Comparison of ENCODE assay signal across 24 mouse cellular contexts in genomic region chr9:17466379-17466778, GRCm38 (mm10).
A peak's percentile ranks its signal among the peaks of the same experiment; 100 is the strongest.
DNase-seq lines count a peak whose midpoint lies in the region; ATAC-seq and TF ChIP-seq lines count a peak whose summit lies in the region.
"Had no signal": no experiment of that assay in that cellular context is flagged by ENCODE, and none has a peak within 500 bp of the region (broad histone marks: within the 10 kb centered on the region; RNA-seq: fewer than 3 reads in every experiment).

No protein-coding gene starts in this region.

- no peaks in the 10 kb centered on the region for H3K27me3 ChIP-seq in embryonic facial prominence, embryonic 14.5 days (replicated peaks; ENCODE audit: control insufficient read depth, insufficient read depth, low read length)
- H3K27me3 ChIP-seq in embryonic facial prominence, embryonic 10.5 days (replicated peaks; ENCODE audit: low read depth, poor library complexity, severe bottlenecking) = no peaks in the 10 kb centered on the region
- no peaks in the 10 kb centered on the region for H3K27me3 ChIP-seq in myocyte (ENCODE audit: control insufficient read depth, insufficient read depth, insufficient read length)
- H3K27me3 ChIP-seq: embryonic facial prominence, embryonic 12.5 days; embryonic facial prominence, embryonic 15.5 days; forebrain, embryonic 12.5 days; Patski had no signal

- no peak overlapping the region for H3K4me2 ChIP-seq in embryonic facial prominence, embryonic 14.5 days (ENCODE audit: low read depth, low read length)
- H3K4me2 ChIP-seq in myocyte (ENCODE audit: low read depth) = peak overlapping the region; percentile 18
- H3K4me2 ChIP-seq: embryonic facial prominence, embryonic 12.5 days; embryonic facial prominence, embryonic 15.5 days; forebrain, embryonic 12.5 days had no signal

- no peak for TF ChIP-seq POLR2A in embryonic fibroblast, embryonic 13.5 days (IDR thresholded peaks at IDR 0.05; ENCODE audit: low read depth, low read length)
- TF ChIP-seq POLR2A in myocyte (IDR thresholded peaks at IDR 0.05; ENCODE audit: insufficient read length, low read depth) = no peak

- ATAC-seq in embryonic facial prominence, embryonic 14.5 days (ENCODE audit: low read depth) = no peak
- ATAC-seq: activated CD4-positive, CD25-positive, alpha-beta regulatory T cell, adult 4 months; forebrain, embryonic 14.5 days; forebrain, embryonic 16.5 days; Patski had no signal

- 69% methylated on average over 2 of the region's 2 CpGs for WGBS in embryonic facial prominence, embryonic 14.5 days
- WGBS in embryonic facial prominence, embryonic 10.5 days = 84% methylated on average over 2 of the region's 2 CpGs

- H3K36me3 ChIP-seq in embryonic facial prominence, embryonic 14.5 days (ENCODE audit: control insufficient read depth, insufficient read depth, low read length) = no peaks in the 10 kb centered on the region
- no peaks in the 10 kb centered on the region for H3K36me3 ChIP-seq in embryonic facial prominence, embryonic 10.5 days (replicated peaks)
- no peaks in the 10 kb centered on the region for H3K36me3 ChIP-seq in myocyte (ENCODE audit: control insufficient read depth, insufficient read depth)
- H3K36me3 ChIP-seq: embryonic facial prominence, embryonic 12.5 days; embryonic facial prominence, embryonic 15.5 days; forebrain, embryonic 10.5 days; forebrain, embryonic 12.5 days had no signal

- no peaks in the 10 kb centered on the region for H3K9me3 ChIP-seq in embryonic facial prominence, embryonic 14.5 days (ENCODE audit: control insufficient read depth, low read length)
- no peaks in the 10 kb centered on the region for H3K9me3 ChIP-seq in embryonic facial prominence, embryonic 10.5 days
- H3K9me3 ChIP-seq: embryonic facial prominence, embryonic 12.5 days; embryonic facial prominence, embryonic 15.5 days; forebrain, embryonic 10.5 days; forebrain, embryonic 12.5 days had no signal

- no peak overlapping the region for H3K9ac ChIP-seq in embryonic facial prominence, embryonic 14.5 days (ENCODE audit: low read depth, low read length)
- H3K9ac ChIP-seq: embryonic facial prominence, embryonic 12.5 days; embryonic facial prominence, embryonic 15.5 days; forebrain, embryonic 12.5 days had no signal

- TF ChIP-seq CTCF in embryonic fibroblast, embryonic 13.5 days (IDR thresholded peaks at IDR 0.05; ENCODE audit: borderline replicate concordance, insufficient read depth, low read length) = no peak

- no peak overlapping the region for H3K27ac ChIP-seq in embryonic facial prominence, embryonic 14.5 days (replicated peaks; ENCODE audit: low read depth, low read length)
- H3K27ac ChIP-seq in embryonic facial prominence, embryonic 10.5 days (replicated peaks) = no peak overlapping the region
- peak overlapping the region; percentile 69 for H3K27ac ChIP-seq in embryonic fibroblast, embryonic 13.5 days (ENCODE audit: insufficient read depth, low read length)
- H3K27ac ChIP-seq: embryonic facial prominence, embryonic 12.5 days; embryonic facial prominence, embryonic 15.5 days; forebrain, embryonic 10.5 days; forebrain, embryonic 12.5 days had no signal

- no peak overlapping the region for H3K4me3 ChIP-seq in embryonic facial prominence, embryonic 14.5 days (ENCODE audit: low read depth, low read length)
- no peak overlapping the region for H3K4me3 ChIP-seq in embryonic facial prominence, embryonic 10.5 days
- H3K4me3 ChIP-seq in embryonic fibroblast, embryonic 13.5 days (ENCODE audit: insufficient read depth, low read length) = no peak overlapping the region
- no peak overlapping the region for H3K4me3 ChIP-seq in myocyte
- H3K4me3 ChIP-seq: embryonic facial prominence, embryonic 12.5 days; embryonic facial prominence, embryonic 15.5 days; forebrain, embryonic 10.5 days; forebrain, embryonic 12.5 days had no signal

- no peaks in the 10 kb centered on the region for H3K79me2 ChIP-seq in myocyte (ENCODE audit: control insufficient read depth, insufficient read depth)

- H3K4me1 ChIP-seq in embryonic facial prominence, embryonic 14.5 days (ENCODE audit: control insufficient read depth, insufficient read depth, low read length) = no peaks in the 10 kb centered on the region
- no peaks in the 10 kb centered on the region for H3K4me1 ChIP-seq in embryonic facial prominence, embryonic 10.5 days
- H3K4me1 ChIP-seq in embryonic fibroblast, embryonic 13.5 days (ENCODE audit: control insufficient read depth, insufficient read depth, low read length) = no peaks in the 10 kb centered on the region
- H3K4me1 ChIP-seq: embryonic facial prominence, embryonic 12.5 days; embryonic facial prominence, embryonic 15.5 days; forebrain, embryonic 10.5 days; forebrain, embryonic 12.5 days had no signal

- peak; percentile 11 for DNase-seq in embryonic facial prominence, embryonic 14.5 days (ENCODE audit: low spot score)
- DNase-seq in embryonic facial prominence, embryonic 10.5 days (ENCODE audit: low spot score) = no peak
- DNase-seq in neural tube, embryonic 10.5 days (ENCODE audit: extremely low spot score, low spot score) = no peak
- DNase-seq in urinary bladder, postnatal 36 days (ENCODE audit: low spot score in 2 of 2) = no peak
- DNase-seq: adrenal gland, adult 2 months; adrenal gland, postnatal 10 days; adrenal gland, postnatal 25 days; cerebellum, adult 11 months; cerebellum, adult 18-20 months; cerebellum, adult 8-10 months; cerebellum, adult 9-11 months; cerebellum, postnatal 14 days; cerebellum, postnatal 36 days; embryo, embryonic 11 days had no signal

- no peak overlapping the region for H3ac ChIP-seq in myocyte (ENCODE audit: control insufficient read depth, insufficient read length)

TF ChIP-seq in myocyte, 11 proteins besides CTCF, POLR2A, EP300 and RAD21:
- no peak for TF ChIP-seq POLR2AphosphoS2 (IDR thresholded peaks at IDR 0.05; ENCODE audit: insufficient read length, low read depth)
- TF ChIP-seq MYOG (IDR thresholded peaks at IDR 0.05; ENCODE audit: control insufficient read depth in 1 of 3, insufficient read depth in 1 of 3, insufficient read length in 2 of 3, low read depth in 2 of 3) = no peak
- peak; percentile 94 for TF ChIP-seq CEBPB (IDR thresholded peaks at IDR 0.05; ENCODE audit: insufficient read depth, poor library complexity, severe bottlenecking)
- no peak for TF ChIP-seq USF1 (IDR thresholded peaks at IDR 0.05; ENCODE audit: low read depth)
- no peak for TF ChIP-seq TCF3 (IDR thresholded peaks at IDR 0.05; ENCODE audit: insufficient read length, low read depth)
- TF ChIP-seq E2F4 (IDR thresholded peaks at IDR 0.05; ENCODE audit: insufficient read depth) = no peak
TF ChIP-seq in myocyte: peak in this region for 1.
